Mouse (Mus musculus) brain, embryonic 14.5 days (tissue): ENCODE measurements around the gene Dspp.

Experiments used
- CTCF ChIP-seq: fragments of 200-500 bp; IDR thresholded peaks from 2 replicates; pipeline ENCODE4 v1.5.1; 2012; ENCODE audit warnings: inconsistent platforms, mild to moderate bottlenecking, moderate library complexity, borderline replicate concordance; ENCODE audit not compliant: insufficient read depth, insufficient read length; ENCODE audit errors: extremely low read depth
- POLR2A ChIP-seq: fragments of 200-500 bp; IDR thresholded peaks from 2 replicates; pipeline ENCODE4 v1.6.1; 2012; ENCODE audit warnings: mild to moderate bottlenecking, inconsistent platforms, borderline replicate concordance; ENCODE audit not compliant: poor library complexity, insufficient read depth, insufficient read length, severe bottlenecking; ENCODE audit errors: extremely low read depth

DNA sequence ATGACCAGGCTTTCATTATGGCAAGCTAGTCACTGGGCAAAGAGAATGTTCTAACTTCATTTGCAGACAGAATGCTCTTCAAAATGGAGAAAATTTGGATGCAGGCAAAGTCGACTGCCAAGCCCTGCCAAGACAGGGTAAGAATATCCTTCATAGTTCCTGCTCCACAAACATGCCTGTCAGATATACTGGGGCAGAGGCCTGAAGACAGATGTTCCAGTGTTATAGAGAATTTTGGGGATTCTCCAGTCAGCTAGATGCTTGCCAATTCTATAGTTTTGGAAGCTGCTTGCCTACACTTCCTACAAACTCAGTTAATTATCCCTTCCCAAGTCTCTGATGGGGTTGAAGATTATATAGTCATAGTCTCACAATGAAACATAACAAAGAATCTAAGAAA is 13.2 kb downstream of the Dspp start:
- TF ChIP-seq CTCF (no peak), POLR2A (no peak)
